Mouse (Mus musculus) left cerebral cortex, adult 11 months (tissue): Measurements from ENCODE around the gene Nlrp4f.

Experiments
- DNase-seq: peaks from one replicate; pipeline ENCODE4 v3.0.0; 2022; ENCODE audit warnings: low spot score

Gene Nlrp4f

DNA sequence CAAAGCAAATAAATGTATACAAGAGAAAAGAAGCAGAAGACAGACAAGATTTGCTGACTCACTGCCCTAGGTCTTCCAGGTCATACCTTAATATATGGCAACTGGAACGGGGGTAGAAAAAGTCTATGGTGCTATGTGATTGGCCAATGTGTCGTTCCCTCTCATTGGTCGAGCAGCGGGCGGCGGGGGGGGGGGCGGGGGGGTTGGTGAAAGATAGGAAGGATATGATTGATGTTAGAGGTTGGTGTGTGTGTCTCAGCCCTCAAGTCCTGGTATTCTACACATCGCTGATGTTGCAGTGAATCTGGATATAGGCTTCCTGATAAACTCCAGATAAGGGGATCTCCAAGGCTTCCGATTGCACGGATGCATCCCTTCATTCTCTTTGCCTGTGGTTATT, at the start of gene Nlrp4f:
TSS of gene Nlrp4f (minus strand) at position 101 of the 400 bp plus-strand sequence.
- no peak for DNase-seq

GRCm38 (mm10) chr13:65243273-65243672, 37.5 kb upstream of the Nlrp4f start:
- no peak for DNase-seq

GRCm38 (mm10) chr13:65242319-65242787, 36.6 kb upstream of the Nlrp4f start:
- no peak for DNase-seq

- no peak for DNase-seq
Measured at GRCm38 (mm10) chr13:65241627-65242318, 36.0 kb upstream of the Nlrp4f start.

DNA sequence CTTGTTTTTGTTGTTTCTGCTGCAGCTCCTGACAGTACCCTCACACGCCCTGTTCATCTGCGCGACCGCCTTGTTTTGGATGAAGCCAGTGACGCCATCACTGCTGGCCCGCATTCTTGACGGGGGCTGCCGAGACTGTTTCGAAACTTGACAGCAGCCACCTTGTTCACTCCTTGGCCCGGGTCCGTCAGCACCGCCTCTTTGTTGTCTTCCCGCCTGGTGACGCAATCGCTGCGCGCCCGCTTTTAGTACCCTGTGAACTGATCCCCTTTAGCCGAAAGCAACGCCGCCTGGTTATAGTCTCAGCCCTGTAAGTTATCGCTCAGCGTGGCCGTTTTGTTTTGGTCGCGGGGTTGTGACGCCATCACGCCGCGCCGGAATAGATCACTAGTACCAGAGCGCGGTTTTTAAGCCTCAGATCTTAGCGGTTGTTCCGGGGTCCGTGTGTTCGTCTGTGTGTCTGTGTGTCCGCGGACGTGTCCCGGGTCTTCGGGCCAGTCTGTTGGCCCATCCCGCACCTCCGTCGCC, 35.4 kb upstream of the Nlrp4f start:
- peak; percentile 93 for DNase-seq

GRCm38 (mm10) chr13:65240509-65241098, 34.8 kb upstream of the Nlrp4f start:
- DNase-seq: peak; percentile 96

- no peak for DNase-seq
Measured at GRCm38 (mm10) chr13:65237211-65237610, 31.4 kb upstream of the Nlrp4f start.

DNA sequence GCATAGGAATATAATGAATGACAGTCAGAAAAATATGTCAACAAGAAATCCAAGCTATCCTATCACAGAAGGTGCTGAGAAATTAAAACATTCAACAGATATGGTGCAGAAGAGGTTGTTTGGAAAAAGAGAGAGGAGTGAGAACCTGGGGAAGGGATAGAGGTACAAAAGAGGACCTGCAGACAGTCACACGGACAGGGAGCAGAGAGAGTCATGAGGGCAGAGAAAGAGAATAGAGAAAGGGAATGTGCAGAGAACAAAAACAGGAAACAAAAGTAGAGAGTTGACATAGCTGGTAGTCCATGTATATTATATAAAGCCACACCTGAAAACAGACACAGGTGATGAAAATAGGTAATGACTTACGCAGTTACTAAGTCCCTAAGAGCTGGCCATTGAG, 20.9 kb upstream of the Nlrp4f start:
- DNase-seq: no peak

DNA sequence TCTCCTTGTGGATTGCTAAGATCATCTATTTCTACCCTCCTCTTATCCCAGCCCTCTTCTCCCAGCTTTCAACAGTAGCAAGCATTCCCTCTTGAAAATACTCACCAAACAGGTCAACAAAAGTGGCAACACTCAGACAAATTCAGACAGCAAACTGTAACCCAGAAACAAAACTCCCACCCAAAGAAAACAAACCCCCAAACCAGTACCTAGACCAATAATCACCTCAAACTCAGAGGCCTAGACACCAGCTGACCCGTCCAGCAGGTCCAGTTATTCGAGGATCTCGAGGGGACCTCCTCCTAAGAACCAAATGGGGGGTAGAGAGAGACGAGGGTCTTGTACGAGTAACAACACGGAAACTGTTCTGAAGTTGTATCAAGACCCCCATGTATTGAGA, 20.2 kb upstream of the Nlrp4f start:
- DNase-seq: no peak

- no peak for DNase-seq
Measured at GRCm38 (mm10) chr13:65200667-65201066, 5.1 kb downstream of the Nlrp4f start.

GRCm38 (mm10) chr13:65176472-65177091, 29.2 kb downstream of the Nlrp4f start:
- DNase-seq: no peak

DNA sequence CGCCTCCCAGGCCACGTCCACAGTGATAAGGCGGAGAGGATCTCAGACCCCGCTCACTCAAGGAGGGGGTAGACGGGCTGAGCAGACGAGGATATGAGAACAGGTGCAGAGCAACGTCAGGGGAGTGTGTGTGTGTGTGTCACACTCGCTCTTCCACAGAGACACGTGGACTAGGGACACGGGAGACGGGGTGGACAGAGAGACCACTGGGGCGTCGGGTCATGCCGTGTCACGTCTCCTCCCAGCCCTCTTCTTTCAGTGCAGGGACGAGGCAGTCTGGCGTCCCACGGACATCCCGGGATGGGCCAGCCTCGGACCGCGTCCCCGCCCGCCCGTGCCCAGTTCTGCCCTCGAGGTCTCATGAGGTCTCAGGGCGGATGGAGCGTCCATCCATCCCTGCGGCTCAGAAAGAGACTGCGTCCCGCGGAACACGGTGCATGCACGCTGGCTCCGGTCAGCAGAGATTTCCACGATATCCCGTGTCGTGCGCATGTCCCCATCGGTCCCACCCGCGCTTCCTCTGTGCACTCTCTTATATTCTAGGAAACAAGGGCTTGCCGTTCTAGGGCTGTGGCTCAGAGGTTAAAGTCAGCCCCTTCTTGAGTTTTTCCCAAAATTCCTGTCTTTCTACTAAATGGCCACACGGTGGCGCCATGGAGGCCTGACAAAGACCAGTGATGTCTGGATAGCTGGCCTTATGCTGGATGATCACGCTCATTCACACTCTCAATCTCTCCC, 29.9 kb downstream of the Nlrp4f start:
- no peak for DNase-seq

DNA sequence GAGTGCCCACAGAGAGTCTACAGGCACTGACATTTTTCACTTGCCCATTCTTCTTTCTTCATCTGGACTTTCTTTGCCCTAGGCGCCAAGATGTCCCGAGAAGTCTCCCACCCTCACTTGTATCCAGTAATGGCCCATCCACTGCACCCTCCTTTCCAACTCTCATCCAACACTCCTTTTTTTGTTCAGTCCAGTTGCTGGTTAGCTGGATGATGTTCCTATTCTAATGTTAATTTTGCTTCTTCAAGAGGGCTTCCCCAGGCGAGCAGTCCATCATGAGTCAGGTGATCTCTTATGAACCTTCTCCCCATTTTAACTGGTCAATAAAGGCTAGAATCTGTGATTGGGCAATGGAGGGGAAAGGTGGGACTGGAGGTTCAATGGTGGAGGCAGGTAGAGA, 31.7 kb downstream of the Nlrp4f start:
- no peak for DNase-seq

DNA sequence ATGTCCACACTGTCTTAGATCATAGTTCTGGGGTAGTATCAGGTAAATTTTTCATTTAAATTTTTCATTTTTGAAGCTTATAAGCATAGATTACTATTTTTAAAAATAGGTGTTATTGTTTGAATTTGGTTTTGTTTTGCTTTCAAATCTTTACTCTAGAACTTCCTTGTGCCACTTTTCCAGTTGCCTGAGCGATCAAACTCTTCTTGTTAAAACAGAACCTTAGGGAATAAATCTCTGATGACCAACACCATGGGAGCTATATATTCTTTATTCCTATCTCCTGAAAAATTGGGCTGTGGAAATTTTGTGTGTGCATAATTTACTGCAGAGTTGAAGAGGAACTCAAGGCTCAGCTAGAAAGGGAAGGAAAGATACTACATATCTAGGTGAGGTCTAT, 55.8 kb downstream of the Nlrp4f start, which contains the start of gene Olfr466:
TSS of gene Olfr466 (plus strand) at position 301 of the 400 bp plus-strand sequence.
- DNase-seq: no peak

DNA sequence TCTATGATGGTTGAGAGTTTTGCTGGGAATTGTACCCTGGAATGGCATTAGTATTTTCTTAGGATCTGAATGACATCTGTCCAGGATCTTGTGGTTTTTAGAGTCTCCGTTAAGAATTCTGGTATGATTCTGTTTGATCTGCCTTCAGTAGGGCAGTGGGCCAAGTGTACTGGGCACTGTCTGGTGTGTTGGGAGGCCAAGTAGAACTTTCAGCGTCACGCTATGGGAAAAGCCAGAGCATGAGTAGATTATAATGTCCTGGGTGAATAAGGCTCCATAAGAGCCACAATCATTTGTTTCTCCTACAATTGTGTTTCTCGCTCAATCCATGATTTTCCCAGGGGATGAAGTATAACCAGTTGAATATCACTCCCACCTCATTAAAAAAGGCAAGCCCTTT, 68.0 kb downstream of the Nlrp4f start, which contains the start of gene Olfr465-ps1:
TSS of gene Olfr465-ps1 (plus strand) at position 301 of the 400 bp plus-strand sequence.
- DNase-seq: no peak
